Mouse (Mus musculus) lung, adult 18-20 months (tissue): ENCODE results near the gene Rnps1.

Experiments
- DNase-seq, 2 experiments: peaks; one replicate each; pipeline ENCODE4 v3.0.0; 2022; ENCODE audit warnings: mixed read lengths in 2 of 2

Gene Rnps1

GRCm38 (mm10) chr17:24470701-24471527 is 56.5 kb downstream of the Rnps1 start:
- DNase-seq: peak in 1 of 2 experiments; percentile 29

GRCm38 (mm10) chr17:24472512-24472911 is 58.1 kb downstream of the Rnps1 start:
- DNase-seq: peak; percentile 69 to 79

GRCm38 (mm10) chr17:24473612-24474275 is 59.4 kb downstream of the Rnps1 start, which contains the start of gene Bricd5:
Gene Bricd5, plus strand, starts transcription at chr17:24473884.
- no peak for DNase-seq

- DNase-seq: no peak
Observed at GRCm38 (mm10) chr17:24474557-24474956, 60.2 kb downstream of the Rnps1 start.
